Comparison of ENCODE assay signal across 28 mouse cellular contexts in the genomic region with DNA sequence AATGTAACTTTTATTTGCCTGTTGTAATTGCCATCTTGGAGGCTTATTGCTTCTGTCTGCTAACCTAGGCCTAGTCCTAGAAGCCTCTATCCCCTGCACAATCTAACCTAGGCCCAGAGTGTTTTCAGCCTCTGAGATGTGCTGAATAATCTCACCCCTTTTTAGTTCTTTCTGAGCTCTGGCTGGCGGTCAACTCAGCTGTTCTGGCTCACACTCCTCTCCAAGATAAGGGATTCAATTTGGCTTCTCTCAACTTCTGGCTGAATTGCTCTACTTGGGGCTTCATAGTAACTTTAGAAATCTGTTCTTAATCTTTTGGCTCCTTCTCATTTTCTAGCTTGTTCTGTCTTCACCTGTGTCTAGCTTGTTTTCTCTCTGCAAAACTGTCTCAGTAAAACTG. TPM values are rescaled to one million over a fixed set of nuclear protein-coding genes. Genes with fewer than 3 reads are reported as not detected.
DNase-seq lines count a peak whose midpoint lies in the region; TF ChIP-seq lines count a peak whose summit lies in the region.
"Had no signal": no experiment of that assay in that cellular context is flagged by ENCODE, and none has a peak within 500 bp of the region (broad histone marks: within the 10 kb centered on the region; RNA-seq: fewer than 3 reads in every experiment).

No protein-coding gene starts in this region.

- peaks cover 8% of the 10 kb centered on the region; the same call in 1 of the 2 replicates for H3K4me1 ChIP-seq in liver, adult 2 months (ENCODE audit: control insufficient read depth, insufficient read depth, low read length)
- H3K4me1 ChIP-seq in forebrain, embryonic 10.5 days, result peaks cover 8% of the 10 kb centered on the region

- no peaks in the 10 kb centered on the region for H3K36me3 ChIP-seq in liver, adult 2 months (ENCODE audit: control insufficient read depth, insufficient read depth, low read length)
- no peaks in the 10 kb centered on the region; the same call in 1 of the 2 replicates for H3K36me3 ChIP-seq in forebrain, embryonic 10.5 days (replicated peaks)
- H3K36me3 ChIP-seq: embryonic facial prominence, embryonic 10.5 days; embryonic facial prominence, embryonic 13.5 days had no signal

- H3K9me3 ChIP-seq in forebrain, embryonic 10.5 days, result no peaks in the 10 kb centered on the region
- H3K9me3 ChIP-seq: embryonic facial prominence, embryonic 10.5 days; embryonic facial prominence, embryonic 13.5 days; forebrain, embryonic 13.5 days; G1E had no signal

- no peak for TF ChIP-seq CTCF in liver, adult 2 months (IDR thresholded peaks at IDR 0.05; ENCODE audit: low read depth, low read length)

- 33% methylated on average over 1 of the region's 1 CpGs for WGBS in liver, adult 2 months
- 91% methylated on average over 1 of the region's 1 CpGs for WGBS in forebrain, embryonic 10.5 days

- intact Hi-C loops in heart, postnatal 25 days (cut with DNase I), result no loop called here
- intact Hi-C loops in heart, postnatal 10 days (cut with DNase I), result no loop called here

- H3K79me2 ChIP-seq in liver, adult 2 months (ENCODE audit: control insufficient read depth, insufficient read depth, low read length), result peaks cover 10% of the 10 kb centered on the region

- TF ChIP-seq POLR2A in liver, adult 2 months (IDR thresholded peaks at IDR 0.05; ENCODE audit: extremely low read depth, insufficient read depth, low read length), result no peak

- DNase-seq in heart, adult 18-20 months, result peak; percentile 45 to 54
- DNase-seq in heart, postnatal 25 days (ENCODE audit: low spot score), result no peak
- DNase-seq in liver, adult 2 months (ENCODE audit: extremely low read depth, low read depth, low spot score), result peak; percentile 78
- DNase-seq in liver, result no peak
- DNase-seq in adipocyte (ENCODE audit: low spot score), result peak; percentile 21
- DNase-seq in heart, postnatal 10 days, result peak; percentile 41 to 46
- DNase-seq in natural killer cell, adult 2 months (ENCODE audit: low spot score in 2 of 2), result no peak
- no peak for DNase-seq in forebrain, embryonic 10.5 days (ENCODE audit: extremely low spot score, low spot score)
- DNase-seq: adrenal gland, adult 8-10 months; adrenal gland, postnatal 25 days; B cell, adult 2 months; cerebellum, adult 11-12 months; cerebellum, adult 8-10 months; cerebellum, postnatal 10 days; cerebellum, postnatal 36 days; embryo, embryonic 11 days; gastrocnemius, postnatal 10 days; gastrocnemius, postnatal 36 days; kidney, adult 11 months; kidney, adult 8-10 months had no signal

- H3K27me3 ChIP-seq in liver, adult 2 months (ENCODE audit: control insufficient read depth, insufficient read depth, low read length), result no peaks in the 10 kb centered on the region
- H3K27me3 ChIP-seq in forebrain, embryonic 10.5 days (ENCODE audit: poor library complexity, severe bottlenecking), result no peaks in the 10 kb centered on the region
- H3K27me3 ChIP-seq: CH12.LX; embryonic facial prominence, embryonic 13.5 days; forebrain, embryonic 13.5 days had no signal

- H3K27ac ChIP-seq in liver, adult 2 months (replicated peaks; ENCODE audit: insufficient read depth, low read depth, low read length), result peak overlapping the region; percentile 83
- no peak overlapping the region for H3K27ac ChIP-seq in forebrain, embryonic 10.5 days
- H3K27ac ChIP-seq: embryonic facial prominence, embryonic 10.5 days; embryonic facial prominence, embryonic 13.5 days; forebrain, embryonic 13.5 days; hindbrain, embryonic 14.5 days; hindbrain, postnatal 0 days had no signal

- H3K9ac ChIP-seq in liver, adult 2 months (ENCODE audit: low read depth, low read length), result no peak overlapping the region; the same call in 1 of the 2 replicates
- H3K9ac ChIP-seq: embryonic facial prominence, embryonic 13.5 days; forebrain, embryonic 13.5 days; hindbrain, embryonic 14.5 days had no signal

- H3K4me3 ChIP-seq in liver, adult 2 months (ENCODE audit: insufficient read depth, low read depth, low read length), result no peak overlapping the region
- H3K4me3 ChIP-seq in forebrain, embryonic 10.5 days, result no peak overlapping the region
- H3K4me3 ChIP-seq: embryonic facial prominence, embryonic 10.5 days; embryonic facial prominence, embryonic 13.5 days; erythroblast, embryonic 14.5 days; forebrain, embryonic 13.5 days had no signal

RNA-seq across cellular contexts. Expression of a gene that starts 3.9 kb away (rescaled TPM):
- total RNA-seq in heart, adult 18-20 months (2021), result 10 to 100 TPM; 21.1 to 23.0 TPM
- total RNA-seq in heart, postnatal 25 days (2021), result 10 to 100 TPM; 23.5 to 25.3 TPM
- 40.7 and 41.9 TPM in 2 replicates for total RNA-seq in liver, adult 2 months (2014; rRNA removed)
- 11.6 and 12.2 TPM in 2 replicates for polyA plus RNA-seq in liver, adult 2 months (2012; rRNA removed)
- 10 to 100 TPM; 37.6 to 38.9 TPM for total RNA-seq in heart, postnatal 10 days (2021)
- 51.0 and 52.2 TPM in 2 replicates for polyA plus RNA-seq in forebrain, embryonic 10.5 days (2016; fragmentation: Nextera tagmentation; extraction: Ambion mirVana)

RNA-seq across cellular contexts. Expression of a gene that starts 58.5 kb away (rescaled TPM):
- total RNA-seq in heart, adult 18-20 months (2021), result 1 to 10 TPM; 3.6 to 4.0 TPM
- 1 to 10 TPM; 5.9 to 6.7 TPM for total RNA-seq in heart, postnatal 25 days (2021)
- total RNA-seq in liver, adult 2 months (2014; rRNA removed), result 1.3 and 1.7 TPM in 2 replicates
- polyA plus RNA-seq in liver, adult 2 months (2012; rRNA removed), result 0.58 and 1.1 TPM in 2 replicates
- 10 to 100 TPM; 11.9 to 13.2 TPM for total RNA-seq in heart, postnatal 10 days (2021)
- polyA plus RNA-seq in forebrain, embryonic 10.5 days (2016; fragmentation: Nextera tagmentation; extraction: Ambion mirVana), result 19.8 and 22.6 TPM in 2 replicates

Comparison
In these comparisons a context has a peak if more than half of its experiments do, and no peak if none do; other contexts are left out.
1. DNase-seq: peak in heart, adult 18-20 months (2 of 2), liver, adult 2 months (single experiment), adipocyte (single experiment) and heart, postnatal 10 days (2 of 2); none in heart, postnatal 25 days (single experiment), liver (single experiment), natural killer cell, adult 2 months (0 of 2) and forebrain, embryonic 10.5 days (single experiment).